Mouse (Mus musculus) heart, adult 11 months (tissue): ENCODE data around the gene Ttc32.

Experiments
- DNase-seq: peaks from one replicate; pipeline ENCODE4 v3.0.0; 2022

Ttc32 gene

DNA sequence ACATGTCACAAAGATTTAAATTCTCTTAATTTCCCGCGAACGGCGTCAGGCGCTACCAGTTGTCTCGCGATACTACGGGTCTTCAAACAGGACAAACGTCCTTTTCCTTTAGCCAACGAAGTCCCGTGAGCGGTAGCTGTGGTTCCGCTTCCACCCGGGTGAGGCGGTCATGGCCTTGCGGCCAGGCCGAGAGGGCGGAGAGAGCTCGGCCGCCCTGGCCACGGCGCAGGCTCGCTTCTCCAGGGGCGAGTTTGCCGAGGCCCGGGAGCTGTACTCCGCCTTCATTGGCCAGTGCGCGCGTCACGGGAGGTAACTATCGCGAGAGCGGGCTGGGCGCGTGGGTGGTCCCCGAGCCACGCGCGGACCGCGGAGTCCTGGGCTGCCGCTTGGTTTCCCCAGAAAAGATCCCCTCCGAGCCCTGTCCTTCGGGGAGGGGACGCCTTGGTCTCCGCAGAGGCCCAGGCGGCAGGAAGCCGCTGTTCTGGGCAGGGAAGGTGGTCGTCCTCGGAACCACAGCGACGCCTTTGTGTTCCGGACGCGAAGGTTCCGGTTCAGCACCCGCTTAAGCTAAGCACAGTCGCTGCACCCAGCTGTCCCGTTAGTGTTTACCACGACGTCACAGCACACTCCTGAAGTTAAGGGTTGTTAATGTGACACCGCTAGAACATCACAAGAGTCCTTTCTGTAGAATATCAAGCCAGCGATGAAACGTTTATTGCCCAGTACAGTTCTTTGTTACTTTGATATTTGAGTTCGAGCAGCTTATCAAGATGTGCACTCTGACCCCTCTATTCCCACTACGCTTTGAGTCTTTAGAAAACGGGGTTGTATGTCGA lies at the start of gene Ttc32:
Ttc32 (plus strand) TSS at position 110 of the 836 bp plus-strand sequence.
- peak; percentile 100 for DNase-seq

DNA sequence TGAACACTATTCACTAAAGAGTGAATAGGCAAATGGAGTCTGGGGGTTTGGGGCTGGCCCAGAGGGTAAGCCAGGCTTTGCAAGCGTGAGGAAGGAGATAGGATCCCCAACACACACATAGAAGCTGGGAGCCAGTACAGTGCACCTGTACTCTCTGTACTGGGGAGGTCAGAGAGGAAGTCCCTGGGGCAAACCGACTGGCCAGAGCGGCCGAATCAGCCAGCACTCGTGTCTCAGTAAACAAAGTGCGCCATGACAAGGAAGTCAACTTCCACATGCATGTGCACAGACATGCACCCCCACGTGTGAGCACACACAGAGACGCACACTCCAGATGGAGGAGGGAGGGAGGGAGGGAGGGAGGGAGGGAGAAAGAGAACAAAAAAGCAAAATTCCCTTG lies 36.6 kb upstream of the Ttc32 start:
- peak; percentile 94 for DNase-seq

- DNase-seq = peak; percentile 66
Measured at GRCm38 (mm10) chr12:8998318-8998717, 31.5 kb upstream of the Ttc32 start.

DNA sequence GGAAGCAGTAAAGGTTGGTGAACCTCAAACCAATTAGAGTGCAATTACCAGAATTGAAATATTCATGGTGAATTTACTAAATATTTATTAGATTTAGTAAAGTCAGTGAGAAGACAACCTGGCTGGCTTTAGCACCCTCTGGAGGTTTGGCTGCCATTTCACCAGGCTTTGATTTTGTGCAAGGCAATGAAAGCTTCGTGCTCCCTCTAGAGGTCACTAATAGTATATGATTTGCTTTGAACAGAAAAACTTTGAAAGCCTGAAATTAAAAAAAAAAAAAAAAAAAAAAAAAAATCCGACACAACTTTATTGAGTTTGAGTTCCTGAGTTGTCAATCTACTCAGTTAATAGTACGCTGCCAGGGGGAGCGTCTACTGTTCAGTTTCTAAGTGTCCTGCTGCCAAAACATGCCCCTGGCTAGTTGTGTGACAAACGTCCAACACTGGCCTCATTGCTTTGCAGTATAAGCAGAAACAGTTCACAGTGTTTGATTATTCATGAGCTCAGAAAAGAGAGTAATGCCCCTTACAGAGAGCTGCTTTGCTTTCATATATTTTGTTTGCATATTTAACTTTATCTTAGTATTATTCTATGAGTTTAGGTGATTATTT lies 27.7 kb upstream of the Ttc32 start:
- peak; percentile 73 for DNase-seq

- DNase-seq = peak; percentile 86
Measured at GRCm38 (mm10) chr12:9007146-9007545, 22.7 kb upstream of the Ttc32 start.

DNA sequence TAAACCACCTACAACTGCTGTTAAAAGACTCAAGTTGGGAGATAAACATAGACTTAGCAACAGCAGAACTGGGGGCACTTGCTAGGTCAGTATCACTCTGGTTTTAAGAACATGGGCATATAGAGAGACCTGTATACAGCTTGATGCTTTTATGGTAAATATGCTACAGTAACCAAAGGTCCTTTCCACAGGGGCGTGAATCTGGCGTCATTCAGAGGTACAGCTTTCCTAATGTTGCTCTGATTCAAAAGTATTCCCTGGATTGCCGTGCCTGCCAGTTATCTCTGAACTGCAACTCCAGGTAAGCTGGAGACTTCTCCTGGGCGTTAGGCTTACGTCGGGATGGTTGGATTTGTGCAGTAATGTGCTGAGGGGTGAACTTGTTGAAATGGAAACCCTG lies 22.0 kb upstream of the Ttc32 start:
- peak; percentile 59 for DNase-seq

DNA sequence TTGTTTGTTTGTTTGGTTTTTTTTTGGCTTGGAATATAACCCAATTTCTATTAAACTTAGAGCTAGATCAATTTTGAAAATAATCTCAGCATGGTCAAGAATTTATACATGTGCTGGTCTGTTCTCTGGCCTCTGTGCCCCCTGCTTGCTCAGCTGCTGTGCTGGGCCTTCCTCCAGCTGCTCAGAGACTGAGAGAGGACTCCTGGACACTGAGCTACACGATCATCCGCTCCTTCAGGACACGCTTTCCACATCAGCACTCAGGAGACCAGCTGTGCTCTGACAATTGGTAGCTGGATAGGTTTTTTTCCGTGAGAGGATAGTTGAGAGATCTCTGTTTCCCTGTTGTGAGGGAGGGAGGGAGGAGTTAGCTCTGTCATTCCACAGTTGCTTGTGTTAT lies 19.5 kb upstream of the Ttc32 start:
- DNase-seq = peak; percentile 74

- DNase-seq = peak; percentile 61
Measured at GRCm38 (mm10) chr12:9016376-9016775, 13.4 kb upstream of the Ttc32 start.

- DNase-seq = peak; percentile 62
Measured at GRCm38 (mm10) chr12:9020431-9020830, 9.4 kb upstream of the Ttc32 start.

- DNase-seq = peak; percentile 68
Measured at GRCm38 (mm10) chr12:9020986-9021385, 8.8 kb upstream of the Ttc32 start.

GRCm38 (mm10) chr12:9023031-9023430 lies 6.8 kb upstream of the Ttc32 start:
- peak; percentile 2 for DNase-seq

DNA sequence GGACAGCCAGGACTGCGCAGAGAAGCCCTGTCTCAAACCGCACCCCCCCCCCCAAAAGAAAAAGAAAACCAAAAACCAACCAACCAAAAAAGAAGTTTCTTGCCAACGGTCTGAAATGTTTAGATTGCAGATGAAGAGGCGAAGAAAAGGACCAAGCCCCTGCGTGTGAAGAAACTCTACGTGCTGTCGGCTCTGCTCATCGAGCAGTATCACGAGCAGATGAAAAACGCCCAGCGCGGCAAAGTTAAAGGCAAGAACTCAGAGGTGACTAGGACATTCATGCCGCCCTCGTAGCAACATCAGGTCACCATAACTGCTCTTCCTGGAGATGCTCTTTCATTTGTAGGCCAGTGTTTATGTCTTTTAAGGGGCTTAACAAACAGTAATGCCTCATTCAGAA lies 5.7 kb upstream of the Ttc32 start:
- peak; percentile 59 for DNase-seq

DNA sequence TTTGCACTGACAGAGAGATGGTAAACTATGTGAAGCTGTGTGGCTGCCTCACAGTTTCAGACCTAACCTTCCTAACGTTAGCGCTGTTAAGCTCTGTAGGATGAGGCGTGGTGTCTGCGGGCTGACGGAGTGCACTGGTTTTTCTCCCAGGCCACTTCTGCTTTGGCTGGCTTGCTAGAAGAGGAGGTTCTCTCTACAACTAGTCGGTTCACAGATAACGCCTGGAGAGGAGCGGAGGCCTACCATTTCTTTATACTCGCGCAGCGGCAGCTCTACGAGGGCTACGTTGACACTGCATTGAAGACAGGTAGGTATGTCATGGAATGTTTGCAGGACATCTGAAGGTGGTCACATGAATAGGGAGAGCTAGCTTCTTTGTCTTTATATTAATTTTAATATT lies 5.1 kb upstream of the Ttc32 start:
- DNase-seq = peak; percentile 89

DNA sequence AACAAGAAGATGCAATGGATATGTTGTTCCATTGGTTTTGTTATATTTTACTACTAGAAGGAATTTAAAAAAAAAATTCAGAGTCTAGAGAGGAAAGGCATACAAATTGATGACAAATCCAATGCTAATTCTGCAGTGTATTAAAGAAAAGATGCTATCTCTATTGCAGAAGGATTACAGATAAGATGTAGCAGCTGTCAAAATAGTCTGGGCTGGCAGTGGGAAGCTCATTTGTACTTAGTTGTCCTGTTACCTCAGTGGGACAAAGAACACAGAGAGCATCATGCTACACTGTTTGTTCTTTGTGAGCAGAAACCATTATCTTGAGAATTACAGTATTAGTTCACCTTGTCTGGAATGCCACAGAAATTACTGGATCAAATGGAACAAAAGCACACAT lies 3.0 kb upstream of the Ttc32 start:
- no peak for DNase-seq

DNA sequence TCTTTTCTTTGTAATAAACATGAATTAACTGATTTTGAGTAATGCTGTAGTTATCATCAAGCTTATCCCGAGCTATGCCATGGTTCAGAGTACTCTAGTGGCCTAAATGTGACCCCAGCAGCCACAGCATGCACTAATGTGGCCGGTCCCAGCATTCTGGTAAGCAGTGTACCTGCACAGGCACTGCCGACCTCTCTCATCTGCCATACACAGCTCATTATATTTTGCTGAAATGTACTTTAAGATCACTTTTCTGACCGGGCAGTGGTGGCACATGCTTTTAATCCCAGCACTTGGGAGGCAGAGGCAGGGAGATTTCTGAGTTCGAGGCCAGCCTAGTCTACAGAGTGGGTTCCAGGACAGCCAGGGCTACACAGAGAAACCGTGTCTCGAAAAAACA lies 981 bp upstream of the Ttc32 start:
- DNase-seq = peak; percentile 78

DNA sequence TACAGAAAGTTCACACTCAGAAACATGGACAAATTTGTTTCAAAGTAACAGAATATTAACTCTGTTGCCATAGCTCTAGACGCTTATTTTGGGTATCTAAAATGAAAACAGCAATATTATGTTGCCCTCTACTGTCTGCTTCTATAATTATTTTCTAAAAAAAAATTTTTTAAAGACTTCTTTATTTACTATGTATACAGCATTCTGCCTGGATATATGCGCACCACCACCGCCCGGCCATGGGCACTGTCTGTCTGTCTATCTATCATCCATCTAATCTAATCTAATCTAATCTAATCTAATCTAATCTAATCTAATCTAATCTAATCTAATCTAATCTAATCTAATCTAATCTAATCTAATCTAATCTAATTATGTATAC lies 300 bp upstream of the Ttc32 start:
- no peak for DNase-seq

GRCm38 (mm10) chr12:9031166-9031565 lies 1.4 kb downstream of the Ttc32 start:
- DNase-seq = peak; percentile 70

DNA sequence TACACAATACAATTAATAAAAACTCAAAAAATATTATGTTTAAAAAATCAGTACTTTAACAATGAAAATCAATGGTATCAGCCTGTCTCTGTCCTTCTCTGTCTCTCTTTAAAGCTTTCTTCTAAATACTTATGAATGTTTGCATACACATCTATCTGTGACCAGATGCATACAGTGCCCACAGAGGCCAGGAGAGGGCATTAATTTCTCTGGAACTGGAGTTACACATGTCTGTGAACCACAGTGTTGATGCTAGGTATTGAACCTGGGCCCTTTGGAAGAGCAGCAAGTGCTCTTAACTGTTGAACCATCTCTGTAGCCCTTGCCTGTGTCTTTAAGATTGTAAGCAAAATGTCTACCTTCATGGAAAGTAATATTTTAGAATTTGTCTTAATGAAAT lies 3.3 kb downstream of the Ttc32 start:
- peak; percentile 44 for DNase-seq

DNA sequence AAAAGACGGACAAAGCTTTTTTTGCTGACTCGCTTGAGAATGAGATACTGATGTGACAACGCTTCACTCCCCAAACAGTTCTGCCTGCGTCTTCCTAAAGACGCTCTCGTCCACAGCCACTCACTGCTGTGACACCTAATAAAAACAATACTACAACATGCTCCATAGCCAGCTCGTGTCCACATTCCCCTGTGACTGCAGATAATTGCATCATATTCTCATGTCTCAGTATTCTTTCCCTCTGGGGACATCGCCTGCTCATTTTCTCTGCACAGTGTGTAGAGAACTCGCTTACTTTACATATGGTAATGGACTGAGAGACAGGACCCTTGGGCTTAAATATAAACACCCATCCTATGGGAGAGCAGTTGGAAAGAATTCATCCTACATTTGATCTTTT lies 6.6 kb downstream of the Ttc32 start:
- DNase-seq = peak; percentile 75

- DNase-seq = peak; percentile 13
Measured at GRCm38 (mm10) chr12:9040177-9040576, 10.4 kb downstream of the Ttc32 start.

GRCm38 (mm10) chr12:9040686-9041085 lies 10.9 kb downstream of the Ttc32 start:
- DNase-seq = peak; percentile 81

DNA sequence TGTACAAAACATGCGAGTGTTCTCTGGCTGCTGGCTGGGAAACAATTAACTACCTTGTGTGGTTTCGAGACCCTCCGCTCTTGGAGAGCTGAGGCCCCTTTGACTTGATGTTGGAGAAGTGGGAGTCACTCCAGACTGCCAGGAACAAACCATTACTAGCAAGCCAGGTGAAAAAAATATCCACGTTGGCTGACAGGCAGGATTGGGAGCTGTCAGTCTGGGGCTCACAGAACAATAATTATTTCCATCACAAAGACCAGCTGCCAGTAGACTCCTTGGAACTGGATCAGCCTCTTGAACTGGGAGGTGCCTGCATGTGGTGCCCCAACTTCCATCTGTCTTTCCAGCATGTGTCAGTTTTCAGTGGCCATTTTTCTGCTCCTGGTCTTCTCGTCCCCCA lies 12.5 kb downstream of the Ttc32 start:
- DNase-seq = peak; percentile 85

DNA sequence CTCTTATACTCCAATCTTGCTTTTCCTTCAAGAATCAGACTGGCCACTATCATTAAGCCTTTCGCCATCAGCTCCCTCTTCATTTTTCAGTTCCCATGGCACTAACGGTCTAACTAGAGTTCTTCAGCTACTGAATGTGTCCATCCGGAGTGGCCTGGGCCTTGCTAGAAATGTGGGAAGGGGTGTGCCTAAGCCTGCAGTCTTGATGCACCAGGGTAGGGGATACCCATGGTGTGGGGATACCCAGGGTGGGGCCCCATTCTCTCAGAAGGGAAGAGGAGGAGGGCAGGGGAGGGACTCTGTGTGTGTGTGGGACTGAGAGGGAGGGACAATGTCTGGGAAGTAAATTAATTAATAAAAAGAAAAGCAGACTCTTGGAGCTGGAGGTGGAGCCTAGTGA lies 13.0 kb downstream of the Ttc32 start:
- DNase-seq = peak; percentile 86

GRCm38 (mm10) chr12:9044666-9045065 lies 14.9 kb downstream of the Ttc32 start:
- DNase-seq = peak; percentile 64

- peak; percentile 51 for DNase-seq
Measured at GRCm38 (mm10) chr12:9046674-9047073, 16.9 kb downstream of the Ttc32 start.
